Mouse (Mus musculus): ENCODE results near the gene Nhsl2.

DNA sequence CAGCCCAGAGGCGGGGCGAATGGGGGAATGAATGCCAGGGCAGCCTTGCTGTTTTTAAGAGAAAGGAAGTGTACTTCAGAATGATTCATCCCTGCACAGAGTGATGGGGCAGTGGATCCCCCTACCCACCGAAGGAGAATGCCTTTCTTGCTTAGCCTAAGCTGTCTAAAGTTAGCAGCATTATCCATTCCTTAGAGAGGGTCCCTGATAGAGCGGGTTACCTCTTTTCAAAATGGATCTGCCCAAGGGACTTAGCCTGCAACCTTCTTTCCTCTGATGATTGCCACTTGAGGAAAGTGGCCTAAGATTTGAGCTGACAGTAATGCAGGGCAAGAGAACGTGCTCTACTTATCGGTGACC is 105.3 kb downstream of the Nhsl2 start:
- TF ChIP-seq CTCF (IDR thresholded peaks at IDR 0.05), result no peak
- TF ChIP-seq EP300 (IDR thresholded peaks at IDR 0.05), result no peak

Measured in lung, postnatal 0 days (tissue).